Mouse (Mus musculus) CH12.LX (cell line): ENCODE measurements around the gene Kcnn3.
A peak's percentile ranks its signal among the peaks of the same experiment; 100 is the strongest.

Experiments
- BHLHE40 ChIP-seq: IDR thresholded peaks from 2 replicates; pipeline ENCODE4 v1.6.1; 2011; ENCODE audit warnings: mild to moderate bottlenecking, low read depth, low read length, improper control_type of control experiment
- CTCF ChIP-seq, 2 experiments: IDR thresholded peaks in 1 of 2; conservative IDR thresholded peaks in 1 of 2; 2 replicates each; pipeline ENCODE4 v1.5.1; 2011 to 2012; ENCODE audit warnings: low read depth in 2 of 2, low read length in 2 of 2, improper control_type of control experiment in 1 of 2, inconsistent platforms in 1 of 2, mild to moderate bottlenecking in 1 of 2, moderate library complexity in 1 of 2
- KAT2A ChIP-seq: IDR thresholded peaks from 2 replicates; pipeline ENCODE4 v1.6.1; 2012; ENCODE audit warnings: low read length, improper control_type of control experiment, inconsistent platforms; ENCODE audit not compliant: insufficient replicate concordance
- POLR2A ChIP-seq: IDR thresholded peaks from 2 replicates; pipeline ENCODE4 v1.6.1; 2011; ENCODE audit warnings: low read depth, mild to moderate bottlenecking, improper control_type of control experiment, low read length

DNA sequence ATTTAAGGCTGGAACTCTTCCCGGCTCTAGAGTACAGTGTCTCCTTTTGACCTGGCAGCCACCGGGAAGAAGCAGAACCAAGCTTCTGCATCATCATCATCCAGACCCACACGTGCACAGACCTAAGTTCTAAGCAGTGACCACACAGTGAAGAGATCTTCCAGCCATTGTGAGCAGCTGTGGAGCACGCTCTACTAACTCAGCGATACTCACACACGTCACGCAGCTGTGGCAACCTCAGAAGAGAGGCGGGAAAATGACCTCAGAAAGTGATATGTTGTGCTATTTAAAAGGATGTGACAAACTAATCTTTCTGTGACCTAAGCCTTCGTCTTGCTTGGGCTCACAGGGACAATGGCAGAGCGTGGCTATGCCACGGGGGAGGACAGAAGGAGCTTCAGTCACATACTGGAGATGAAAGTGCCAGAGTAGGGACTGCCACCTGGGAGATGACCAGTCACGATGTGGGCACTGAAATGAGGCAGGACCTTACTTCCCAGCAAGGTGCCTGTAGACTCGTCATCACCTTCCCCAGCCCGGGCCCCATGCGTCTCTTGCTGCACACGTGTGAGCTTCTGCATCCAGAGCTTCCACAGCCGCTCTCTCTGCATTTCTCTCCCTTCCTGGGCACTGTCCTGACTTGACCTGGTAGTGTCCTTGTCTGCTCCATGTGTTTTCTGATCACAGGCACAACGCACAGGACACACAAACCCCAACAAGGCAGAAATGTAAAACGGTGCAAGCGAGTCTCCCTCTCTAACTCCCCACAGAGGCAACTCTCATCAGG, 32.9 kb upstream of the Kcnn3 start:
- no peak for TF ChIP-seq KAT2A
- no peak for TF ChIP-seq CTCF (conservative IDR thresholded peaks at IDR 0.05 in 1 of 2, IDR thresholded peaks at IDR 0.05 in 1 of 2; ENCODE audit: low read depth in 2 of 2, low read length in 2 of 2)
- TF ChIP-seq POLR2A: no peak
- peak; percentile 90 for TF ChIP-seq BHLHE40
